Mouse (Mus musculus) left cerebral cortex, postnatal 10 days (tissue): ENCODE measurements around the gene Zranb1. TPM values are rescaled to one million over a fixed set of nuclear protein-coding genes. Genes with fewer than 3 reads are reported as not detected.

Experiments used
- DNase-seq, 2 experiments: peaks; one replicate each; pipeline ENCODE4 v3.0.0; 2021 to 2022; ENCODE audit warnings: low spot score in 2 of 2, mixed read lengths in 1 of 2; ENCODE audit errors: extremely low spot score in 1 of 2
- intact Hi-C: fragments of 180-260 bp; cut with DNase I; formaldehyde crosslinking; loops from one replicate; pipeline ENCODE4 v1.15.1; 2025
- total RNA-seq, 2 experiments: library from RNA; stranded (reverse); gene quantifications; 2 replicates each; pipeline ENCODE4 v1.2.3; 2021

The Zranb1 gene
- 10 to 100 TPM; 46.1 to 47.0 TPM for total RNA-seq

DNA sequence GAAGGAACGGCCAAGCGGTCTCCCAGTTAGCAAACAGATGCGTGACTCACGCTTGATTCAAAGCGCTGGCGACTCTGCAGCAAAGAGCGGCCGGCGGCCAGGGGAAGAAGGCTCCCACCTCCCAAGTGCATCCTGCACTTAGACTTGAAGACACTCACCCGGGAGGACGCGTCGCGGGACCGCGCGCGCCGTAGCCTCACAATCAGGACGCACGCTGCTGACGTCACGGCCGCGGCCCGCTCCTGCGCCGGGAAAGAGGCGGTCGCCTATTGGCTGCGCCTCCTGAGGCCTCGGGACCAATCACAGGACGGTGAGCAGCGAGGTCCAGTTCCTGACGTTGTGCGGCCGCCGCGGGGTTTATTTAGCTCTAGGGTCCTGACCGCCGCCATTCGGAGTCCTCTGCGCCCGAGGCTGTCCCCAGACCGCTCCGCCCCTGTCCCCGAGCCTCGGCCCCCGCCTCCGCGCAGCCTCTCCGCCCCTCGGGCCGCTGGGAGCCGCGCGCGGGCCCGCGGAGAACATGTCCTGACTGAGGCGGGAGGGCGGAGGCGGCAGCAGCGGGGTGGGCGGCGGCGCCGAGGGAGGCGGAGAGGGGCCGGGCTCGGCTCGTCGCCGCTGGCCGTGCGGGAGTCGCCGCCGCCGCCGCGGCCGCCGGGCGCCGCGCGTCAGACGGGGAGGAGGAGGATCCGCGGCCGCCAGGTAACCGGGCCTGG, at the start of gene Zranb1:
Zranb1 (plus strand) TSS at position 293 of the 710 bp plus-strand sequence.
- peak; percentile 98 to 99 for DNase-seq
- intact Hi-C loops, result loop anchor here (5.0 kb wide), 1 partner anchor 36 kb away; no protein-coding TSS in a partner anchor

DNA sequence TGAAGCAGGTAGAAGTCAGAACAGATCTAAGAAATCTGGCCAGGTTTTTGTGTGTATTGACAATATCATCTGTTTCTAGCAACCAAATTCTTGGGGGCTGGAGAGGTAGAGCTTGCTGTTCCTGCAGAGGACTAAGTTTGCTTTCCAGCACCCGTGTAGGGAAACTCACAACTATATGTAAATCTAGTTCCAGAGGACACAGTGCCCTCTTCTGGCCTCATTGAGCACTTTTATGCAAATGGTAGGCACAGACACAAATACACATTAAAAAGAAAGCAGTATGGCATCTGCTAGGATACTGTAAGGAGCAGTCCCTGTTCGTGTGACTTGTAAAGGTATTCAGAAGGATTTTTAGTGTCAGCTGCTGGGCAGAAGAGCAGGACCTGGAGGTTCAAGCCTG, 48.6 kb upstream of the Zranb1 start:
- no peak for DNase-seq
- intact Hi-C loops, result loop anchor here (5.0 kb wide), 1 partner anchor 120 kb away; no protein-coding TSS in a partner anchor

DNA sequence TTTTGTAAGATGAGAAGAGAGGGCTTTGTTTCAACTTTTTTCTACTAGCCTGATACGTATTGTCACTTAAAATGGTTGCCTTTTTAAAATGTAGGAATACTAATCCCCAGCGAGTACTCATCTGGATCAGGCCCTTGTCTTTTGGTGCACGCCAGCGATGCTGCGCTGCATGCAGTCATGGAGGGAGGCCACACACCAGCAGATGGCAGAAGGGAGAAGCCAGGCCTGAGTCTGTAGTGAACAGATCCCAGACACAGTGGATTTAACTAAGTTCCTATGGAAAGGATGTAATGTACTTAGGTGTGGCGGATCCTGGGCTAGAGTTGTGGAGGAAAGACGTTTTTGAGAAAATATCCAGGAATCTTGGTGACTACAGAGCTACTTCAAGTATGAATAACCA, 46.9 kb upstream of the Zranb1 start:
- intact Hi-C loops, result loop anchor here (5.0 kb wide), 1 partner anchor 118 kb away; no protein-coding TSS in a partner anchor
- DNase-seq, result peak in 1 of 2 experiments; percentile 13

DNA sequence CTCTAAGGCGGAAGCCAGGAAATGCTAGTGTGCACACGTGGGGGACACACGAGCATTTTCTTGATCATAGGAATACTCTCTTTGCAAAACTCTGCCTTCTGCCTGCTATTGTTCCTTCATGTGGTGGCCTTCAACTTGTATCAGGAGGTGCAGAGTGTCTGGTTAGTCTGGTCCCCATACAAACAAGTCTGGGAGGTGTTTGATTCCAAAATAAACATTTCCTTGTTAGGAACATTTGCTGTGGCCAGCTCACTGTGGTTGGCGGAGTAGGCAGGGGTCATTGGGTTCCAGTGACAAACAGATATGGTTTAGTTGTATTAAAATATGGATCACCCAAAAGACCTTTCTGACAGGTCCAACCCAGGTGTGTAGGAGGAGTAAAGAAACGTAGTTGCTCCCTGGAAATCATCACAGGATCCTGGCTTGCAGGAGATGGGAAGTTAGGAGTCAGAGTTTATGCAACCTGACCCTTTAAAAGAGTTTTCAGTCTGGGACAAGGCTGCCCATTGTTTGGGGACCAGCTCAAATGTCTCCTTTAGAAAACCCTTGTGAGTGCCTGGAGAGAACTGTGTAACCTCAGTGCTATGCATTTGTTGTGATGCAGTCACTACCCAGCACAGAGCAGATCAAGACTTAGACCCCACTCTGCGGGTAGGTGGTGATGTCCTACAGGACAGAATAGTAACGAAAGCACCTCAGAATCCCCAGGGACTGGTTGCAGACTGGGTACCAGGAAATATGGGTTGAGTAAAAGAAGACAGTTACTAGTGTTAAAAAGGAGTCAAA, 43.7 kb upstream of the Zranb1 start:
- intact Hi-C loops, result no loop called here
- no peak for DNase-seq

DNA sequence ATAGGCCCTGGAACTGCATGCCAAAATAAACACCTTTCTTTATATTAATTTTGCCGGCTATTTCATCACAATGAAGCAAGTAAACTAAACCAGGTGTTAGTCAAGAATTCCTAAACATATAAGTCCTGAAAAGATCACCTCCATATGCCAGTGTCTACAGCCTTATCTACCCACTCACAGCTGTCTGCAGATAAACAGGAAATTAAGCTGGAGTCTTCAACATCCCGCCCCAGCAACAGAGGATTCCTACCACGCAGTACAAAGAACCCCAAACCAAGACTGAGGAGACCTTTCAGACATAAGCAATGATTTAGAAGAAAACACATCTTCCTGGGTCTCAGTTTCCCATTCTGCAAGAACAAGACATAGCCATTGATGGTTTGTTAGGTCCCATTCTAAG, 42.9 kb upstream of the Zranb1 start:
- no peak for DNase-seq
- intact Hi-C loops, result no loop called here

DNA sequence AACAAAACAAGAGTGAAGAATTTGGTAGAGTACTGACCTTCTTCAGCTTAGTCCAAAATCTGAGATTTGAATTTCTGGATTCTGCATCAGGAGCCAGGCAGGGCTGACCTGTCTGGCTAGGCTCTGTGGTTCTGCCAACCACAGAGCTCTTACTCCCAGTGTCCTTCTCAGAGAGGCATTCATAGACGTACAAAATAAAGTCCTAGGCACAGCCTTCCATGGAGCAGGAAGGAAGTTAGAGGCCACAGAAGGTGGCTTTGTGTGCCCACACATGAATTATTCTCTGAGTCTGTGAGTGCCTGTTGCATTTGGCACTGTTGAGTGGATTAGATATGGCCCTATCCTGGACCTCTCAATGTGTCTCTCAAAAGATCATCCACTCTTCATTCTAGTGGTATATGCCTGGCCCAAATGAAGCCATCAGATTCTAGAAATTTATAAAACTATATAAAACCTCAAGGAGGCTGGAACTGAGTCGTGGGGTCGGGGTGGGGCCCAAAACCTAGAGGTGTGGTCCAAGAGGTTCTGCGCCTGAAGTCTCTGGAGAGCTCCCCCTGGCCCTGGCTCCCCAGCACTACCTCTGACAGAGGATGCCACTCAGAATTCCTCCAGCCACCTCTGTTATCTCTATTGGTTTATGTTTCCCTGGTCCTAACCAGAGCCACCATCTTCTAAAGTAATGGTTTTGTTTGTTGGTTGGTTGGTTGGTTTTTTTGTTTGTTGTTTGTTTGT, 42.3 kb upstream of the Zranb1 start:
- intact Hi-C loops, result no loop called here
- DNase-seq, result no peak

DNA sequence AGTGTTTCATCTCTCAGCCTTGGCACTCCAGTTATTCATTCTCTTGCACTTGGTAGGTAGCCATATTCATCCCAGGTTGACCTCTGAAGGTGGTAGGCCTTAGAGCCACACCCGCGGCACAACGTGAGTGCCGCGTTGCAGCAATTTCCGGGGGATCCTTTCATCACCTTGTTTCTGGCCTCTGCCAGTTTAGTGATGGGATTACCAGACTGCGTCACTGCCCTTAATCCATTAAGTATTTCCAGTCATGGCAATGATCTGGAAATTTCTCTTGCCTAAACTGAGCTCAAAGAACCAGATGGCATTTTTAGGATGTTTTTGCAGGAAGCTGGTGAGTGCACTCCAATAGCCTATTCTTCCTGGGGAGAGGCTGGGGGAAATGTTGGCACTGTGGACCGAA, 41.3 kb upstream of the Zranb1 start:
- DNase-seq, result no peak
- intact Hi-C loops, result no loop called here

DNA sequence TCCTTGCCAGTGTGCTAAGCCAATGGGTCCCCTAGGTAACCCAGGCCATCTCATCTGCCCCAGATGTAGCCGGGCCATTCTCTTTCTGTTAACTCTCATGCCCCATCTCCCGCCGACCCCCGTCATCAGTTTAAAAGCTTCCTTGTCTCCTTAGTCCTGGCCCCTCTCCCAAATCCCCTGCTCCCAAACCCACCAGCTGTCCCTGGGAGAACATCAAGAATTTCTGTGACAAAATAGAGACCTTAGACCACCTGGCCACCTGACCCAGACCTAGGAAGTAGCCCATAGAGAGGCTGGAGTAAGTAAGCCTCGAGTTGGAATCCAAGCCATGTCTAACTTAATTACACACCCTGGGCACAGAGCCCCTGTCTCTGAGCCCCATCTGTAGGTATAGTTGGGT, 40.7 kb upstream of the Zranb1 start:
- DNase-seq, result no peak
- intact Hi-C loops, result no loop called here

DNA sequence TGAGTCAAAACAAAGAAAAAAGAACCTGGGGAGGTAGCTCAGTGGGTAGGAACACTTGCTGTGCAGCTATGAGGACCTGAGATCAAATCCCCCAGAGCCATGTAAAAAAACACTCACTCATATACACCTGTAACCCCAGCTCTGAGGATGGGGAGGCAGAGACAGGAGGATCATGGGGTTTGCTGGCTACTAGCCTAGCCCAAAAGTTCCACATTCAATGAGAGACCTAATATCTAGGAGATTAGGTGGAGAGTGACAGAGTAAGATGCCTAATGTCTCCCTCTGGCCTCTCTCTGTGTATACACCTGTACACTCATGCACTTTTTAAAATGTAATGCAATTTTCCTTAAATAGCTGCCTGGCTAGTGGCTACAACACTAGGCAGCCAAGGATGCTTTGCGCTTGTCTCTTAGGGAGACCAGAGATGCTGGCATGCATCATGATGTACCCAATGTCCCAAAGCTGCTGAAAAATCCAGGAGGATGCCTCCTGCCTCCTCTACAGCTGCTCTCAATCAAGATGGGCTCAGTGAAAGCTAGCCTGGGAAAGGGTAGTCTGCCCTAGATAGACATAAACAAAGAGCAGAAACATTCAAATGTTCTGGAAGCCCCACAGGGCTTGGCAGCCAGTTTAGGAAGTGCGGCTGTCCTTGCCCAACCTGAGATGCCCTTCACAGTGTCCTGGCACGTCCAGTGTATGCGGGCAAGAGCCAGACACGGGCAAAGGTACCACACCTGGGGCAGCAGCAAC, 39.2 kb upstream of the Zranb1 start:
- no peak for DNase-seq
- intact Hi-C loops, result no loop called here

DNA sequence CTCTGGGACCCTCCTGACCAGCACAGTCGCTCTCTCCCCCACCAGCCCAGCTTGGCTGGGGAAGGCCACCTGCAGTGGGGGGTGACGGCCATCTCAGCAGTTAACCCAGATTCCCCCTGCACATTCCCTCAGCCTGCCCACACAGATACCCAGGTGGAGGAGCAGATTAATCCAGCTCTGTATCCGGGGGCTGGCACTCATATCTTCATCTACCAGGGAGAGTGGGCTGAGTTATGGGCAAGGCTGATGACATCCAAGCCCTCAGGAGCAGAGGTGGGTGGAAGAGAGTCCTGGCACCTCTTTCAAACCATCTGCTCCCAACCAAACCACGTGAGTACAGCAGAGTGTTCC, 38.7 kb upstream of the Zranb1 start:
- intact Hi-C loops, result no loop called here
- no peak for DNase-seq

DNA sequence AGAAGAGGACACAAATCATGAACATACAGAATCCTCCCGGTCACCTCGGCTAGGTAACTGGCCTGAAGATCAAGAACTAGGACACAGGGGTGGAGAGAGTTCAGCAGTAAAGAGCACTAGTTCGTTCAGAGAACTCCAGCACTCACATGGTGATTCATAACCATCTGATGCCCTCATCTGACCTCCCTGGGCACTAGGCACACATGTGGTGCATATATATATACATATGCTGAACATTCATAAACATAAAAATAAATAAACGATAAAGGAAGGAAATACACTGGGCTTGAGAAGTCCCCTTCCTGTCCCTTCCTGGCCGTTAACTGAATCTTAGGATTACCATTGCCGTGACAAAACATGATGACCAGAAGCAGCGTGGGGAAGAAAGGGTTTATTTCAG, 38.1 kb upstream of the Zranb1 start:
- intact Hi-C loops, result no loop called here
- no peak for DNase-seq

DNA sequence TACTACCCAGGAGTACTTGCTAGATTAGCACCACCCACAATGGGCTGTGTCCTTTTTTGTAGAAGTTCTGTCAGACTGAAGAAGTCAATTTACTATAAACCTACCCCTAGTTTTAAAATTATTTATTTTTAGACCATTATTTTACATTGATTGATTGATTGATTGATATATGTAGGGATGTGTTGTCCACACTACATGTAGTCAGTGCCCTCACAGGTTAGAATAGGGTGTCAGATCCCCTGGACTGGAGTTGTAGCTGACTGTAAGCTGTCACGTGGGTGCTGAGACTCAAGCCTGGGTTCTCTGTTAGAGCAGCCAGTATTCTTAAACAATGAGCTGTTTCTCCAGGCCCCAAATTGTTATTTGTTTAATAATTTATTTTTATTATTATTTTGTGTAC, 37.6 kb upstream of the Zranb1 start:
- no peak for DNase-seq
- intact Hi-C loops, result no loop called here

DNA sequence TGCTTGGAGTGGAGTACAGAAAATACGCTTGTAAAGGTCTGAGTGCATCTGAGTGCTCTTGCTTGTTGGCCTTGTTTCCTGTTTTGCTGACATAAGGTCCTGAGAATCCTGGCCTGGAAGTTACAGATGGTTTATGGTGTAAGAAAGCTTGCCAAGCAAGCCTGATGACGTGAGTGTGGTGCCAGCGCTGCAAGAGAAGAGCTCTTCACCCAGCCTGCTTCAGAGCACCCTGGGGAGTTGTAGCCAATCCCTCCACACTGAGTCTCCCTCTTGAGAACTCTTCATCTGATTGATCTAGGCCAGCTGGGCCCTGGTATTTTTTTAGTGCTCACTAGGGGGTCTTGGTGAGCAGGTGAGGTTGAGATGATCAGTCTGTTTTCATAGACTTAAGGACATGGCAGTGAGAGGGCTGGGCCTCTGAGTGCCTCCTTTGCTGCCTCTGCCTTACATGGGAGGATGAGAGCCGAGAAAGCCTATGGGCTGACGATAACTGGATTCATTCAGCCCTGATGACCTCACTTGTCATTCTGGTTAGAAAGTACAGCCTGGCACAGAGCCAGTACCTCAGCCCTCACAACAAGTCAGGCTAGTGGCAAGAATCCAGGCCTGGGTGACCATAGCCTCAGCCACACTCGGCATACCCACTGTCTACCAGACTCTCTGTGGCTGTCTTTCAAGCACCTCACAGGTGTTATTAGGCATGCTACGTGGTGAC, 35.9 kb upstream of the Zranb1 start:
- DNase-seq, result no peak
- intact Hi-C loops, result no loop called here

DNA sequence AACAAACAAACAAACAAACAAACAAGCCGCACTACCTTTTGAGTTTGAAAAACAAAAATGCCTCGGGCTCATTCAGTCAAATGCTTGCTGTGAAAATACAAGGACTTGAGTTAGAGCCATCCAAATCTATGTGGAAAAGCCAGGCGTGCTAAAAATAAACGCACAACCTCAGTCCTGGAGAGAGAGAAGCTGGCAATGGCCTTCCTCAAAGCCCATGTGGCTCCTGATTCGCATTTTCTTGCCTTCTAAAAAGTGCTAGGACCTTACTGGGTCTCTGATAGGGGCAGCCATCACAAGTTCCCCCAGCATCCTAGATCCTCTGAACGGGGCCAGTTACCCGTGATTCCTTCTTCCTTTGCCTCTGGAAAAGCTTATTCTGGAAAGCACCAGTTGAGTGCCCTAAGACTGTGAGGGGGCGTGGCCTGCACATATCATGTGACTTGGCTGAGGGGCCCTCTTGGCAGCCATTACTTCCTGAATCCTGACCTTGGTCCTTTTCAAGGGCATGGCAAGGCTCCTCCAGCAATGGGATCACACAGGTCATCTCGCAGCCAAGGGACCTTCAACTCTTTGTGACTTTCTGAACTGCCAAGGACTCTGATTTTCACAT, 34.6 kb upstream of the Zranb1 start:
- intact Hi-C loops, result no loop called here
- DNase-seq, result no peak

DNA sequence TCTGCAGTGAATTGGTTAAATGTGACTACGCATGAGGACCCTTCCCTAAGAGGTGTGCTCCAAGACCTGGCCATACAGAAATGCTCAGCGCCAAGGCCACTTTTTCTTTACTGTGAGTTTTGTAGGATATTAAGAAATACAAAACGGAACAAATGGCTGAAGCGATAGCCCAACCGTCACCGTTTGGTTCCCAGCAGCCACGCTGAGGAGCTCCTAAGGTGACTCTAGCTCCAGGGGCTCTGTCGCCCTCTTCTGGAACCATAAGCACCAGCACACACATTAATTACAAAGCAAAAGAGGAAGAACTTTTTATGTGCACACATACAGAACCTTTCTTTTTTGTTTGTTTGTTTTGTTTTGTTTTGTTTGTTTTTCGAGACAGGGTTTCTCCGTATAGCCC, 33.7 kb upstream of the Zranb1 start:
- DNase-seq, result no peak
- intact Hi-C loops, result no loop called here

DNA sequence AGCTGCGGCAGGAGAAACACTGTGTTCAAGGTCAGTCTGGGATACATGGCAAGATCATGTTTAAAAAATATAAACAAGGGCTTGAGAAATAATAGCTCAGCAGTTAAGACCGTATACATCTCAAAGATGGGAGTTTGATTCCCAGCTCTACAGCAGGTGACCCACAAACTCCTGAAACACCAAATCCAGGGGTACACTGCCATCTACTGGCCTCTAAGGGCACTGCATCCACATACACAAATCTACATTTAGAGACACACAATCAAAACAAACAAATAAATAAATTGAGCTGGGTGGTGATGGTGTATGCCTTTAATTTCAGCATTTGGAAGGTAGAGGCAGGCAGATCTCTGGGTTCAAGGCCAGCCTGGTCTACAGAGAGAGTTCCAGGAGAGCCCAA, 32.7 kb upstream of the Zranb1 start:
- no peak for DNase-seq
- intact Hi-C loops, result no loop called here

DNA sequence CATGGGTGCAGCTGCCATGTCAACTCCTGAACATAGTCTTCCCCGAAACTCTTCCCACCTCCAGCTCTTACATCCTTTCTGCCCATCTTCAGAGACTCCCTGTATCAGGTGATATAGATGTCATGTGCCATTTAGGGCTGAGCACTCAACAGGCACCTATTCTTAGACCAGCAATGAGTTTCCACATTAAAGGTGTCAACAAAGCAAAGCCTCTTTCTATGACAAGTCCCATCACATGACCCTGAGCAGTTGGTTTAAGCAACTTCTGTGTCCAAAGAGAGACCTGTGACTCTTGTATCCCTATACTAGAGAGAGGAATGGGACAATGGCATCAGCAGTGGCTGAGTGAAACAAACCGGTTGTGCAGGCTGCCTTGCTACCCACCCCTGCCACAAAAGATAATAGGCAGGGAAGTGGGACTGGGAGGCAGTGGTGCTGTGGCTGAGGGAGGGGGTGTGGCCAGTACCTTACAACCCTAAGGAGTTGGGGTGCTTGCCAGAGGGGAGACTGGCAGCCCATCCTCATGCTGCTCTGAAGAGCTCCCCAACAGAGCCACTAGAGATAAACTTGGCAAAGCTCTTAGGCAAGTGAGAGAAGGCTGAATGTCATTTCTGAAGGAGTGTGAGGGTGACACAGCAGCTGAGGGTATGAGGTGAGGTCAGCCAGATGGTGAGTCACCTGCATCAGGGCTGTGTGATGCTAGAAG, 30.0 kb upstream of the Zranb1 start:
- intact Hi-C loops, result no loop called here
- DNase-seq, result no peak

DNA sequence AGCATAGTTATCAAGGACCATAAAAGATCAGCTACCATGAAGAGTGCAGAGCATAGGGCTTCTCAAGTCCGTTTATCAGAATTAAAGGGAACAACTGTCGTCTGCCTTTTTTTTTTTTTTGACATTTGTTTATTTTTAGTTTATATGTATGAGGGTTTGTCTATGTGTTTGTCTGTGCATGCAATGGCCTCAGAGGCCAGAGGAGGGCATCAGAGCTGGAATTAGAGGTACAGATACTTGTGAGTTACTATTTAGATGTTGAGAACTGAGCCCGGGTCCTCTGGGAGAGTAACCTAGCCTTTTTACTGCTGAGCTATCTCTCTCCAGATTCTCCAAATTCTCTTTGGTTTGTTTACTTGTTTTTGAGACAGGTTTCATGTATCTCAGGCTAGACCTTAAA, 27.1 kb upstream of the Zranb1 start:
- intact Hi-C loops, result no loop called here
- DNase-seq, result no peak
